Mouse (Mus musculus): ENCODE results near the gene Rab1b. TPM values are rescaled to one million over a fixed set of nuclear protein-coding genes. Genes with fewer than 3 reads are reported as not detected.

Rab1b gene
- polyA plus RNA-seq (2015; fragmentation: Nextera tagmentation; extraction: Ambion mirVana), result 213 and 238 TPM in 2 replicates

DNA sequence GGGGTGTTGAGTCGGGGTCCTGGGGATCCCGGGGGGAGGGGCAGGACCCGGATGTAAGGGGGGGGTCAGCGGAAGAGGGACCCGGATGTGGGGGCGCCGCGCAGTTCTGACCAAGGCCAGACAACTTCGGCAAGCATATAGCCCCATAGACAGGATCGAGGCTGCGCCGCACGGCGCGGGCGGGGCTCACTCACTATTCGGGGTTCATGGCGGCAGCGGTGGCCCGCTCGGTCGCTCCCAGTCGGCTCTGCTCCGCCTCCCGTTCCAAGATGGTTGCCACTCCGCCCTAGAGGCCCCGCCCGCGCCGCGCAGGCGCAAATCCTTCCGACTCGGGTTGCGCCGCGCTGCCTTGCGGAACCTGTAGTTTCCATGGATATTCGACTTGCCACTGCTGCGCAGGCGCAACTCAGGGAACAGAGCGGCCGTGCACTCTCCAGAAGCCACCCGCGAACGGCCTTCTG lies at the start of gene Rab1b:
Gene Rab1b, minus strand, starts transcription at position 342 of the 461 bp plus-strand sequence.

DNA sequence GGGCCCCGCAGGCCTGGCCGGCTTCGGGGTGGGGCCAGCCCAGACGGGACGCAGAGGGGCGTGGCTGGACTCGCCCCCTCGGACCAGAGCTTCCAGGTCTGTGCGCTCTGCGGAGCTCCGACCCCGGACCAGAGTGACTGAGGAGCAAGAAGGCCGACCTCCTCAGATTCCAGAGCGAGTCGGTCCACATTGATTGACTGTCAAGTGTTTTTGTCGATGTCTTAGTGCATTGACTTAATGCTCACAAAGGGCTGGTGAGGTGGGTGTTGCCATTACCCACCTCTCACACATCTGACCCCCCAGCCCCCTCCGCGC lies 11.5 kb upstream of the Rab1b start, which contains the start of gene Klc2:
Gene Klc2, minus strand, starts transcription at position 177 of the 315 bp plus-strand sequence.

DNA sequence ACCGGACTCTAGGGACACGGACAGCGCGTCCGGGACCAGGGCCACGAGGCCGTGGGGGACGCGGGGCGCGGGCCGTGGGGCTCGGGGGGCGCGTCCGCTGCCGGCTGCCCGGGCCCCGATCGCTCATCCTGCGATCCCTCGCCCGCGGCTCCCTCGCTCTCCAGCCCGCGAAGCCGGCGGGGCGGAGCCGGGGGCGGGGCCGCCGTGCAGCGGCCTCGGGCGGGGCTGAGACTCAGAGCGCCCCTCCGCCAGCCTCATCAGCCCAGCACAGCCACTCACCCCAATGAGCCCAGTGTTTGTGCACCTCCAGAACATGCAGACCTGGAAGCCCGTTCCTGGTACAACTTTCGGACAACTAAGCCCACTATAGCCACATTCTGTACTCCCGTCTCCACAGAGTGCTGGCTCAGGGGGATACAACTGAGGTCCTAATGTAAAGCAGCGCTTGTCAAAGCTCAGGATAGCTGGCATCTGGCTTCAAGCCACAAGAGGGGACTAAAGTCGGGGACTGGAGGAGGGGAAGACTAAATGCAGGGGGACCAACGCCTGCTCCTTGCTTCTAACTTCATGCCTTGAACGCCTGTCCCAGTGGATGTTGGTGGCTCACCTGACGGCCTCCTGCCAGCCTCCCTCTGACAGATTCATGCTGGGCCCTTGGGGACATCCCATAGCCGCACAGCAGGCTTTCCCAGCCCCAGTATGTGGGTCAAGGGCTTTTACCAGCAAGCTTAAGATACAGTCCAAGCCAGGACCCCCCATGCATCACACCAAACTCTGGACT lies 8.3 kb downstream of the Rab1b start, which contains the start of gene Cnih2:
Gene Cnih2, minus strand, starts transcription at position 159 of the 781 bp plus-strand sequence.

DNA sequence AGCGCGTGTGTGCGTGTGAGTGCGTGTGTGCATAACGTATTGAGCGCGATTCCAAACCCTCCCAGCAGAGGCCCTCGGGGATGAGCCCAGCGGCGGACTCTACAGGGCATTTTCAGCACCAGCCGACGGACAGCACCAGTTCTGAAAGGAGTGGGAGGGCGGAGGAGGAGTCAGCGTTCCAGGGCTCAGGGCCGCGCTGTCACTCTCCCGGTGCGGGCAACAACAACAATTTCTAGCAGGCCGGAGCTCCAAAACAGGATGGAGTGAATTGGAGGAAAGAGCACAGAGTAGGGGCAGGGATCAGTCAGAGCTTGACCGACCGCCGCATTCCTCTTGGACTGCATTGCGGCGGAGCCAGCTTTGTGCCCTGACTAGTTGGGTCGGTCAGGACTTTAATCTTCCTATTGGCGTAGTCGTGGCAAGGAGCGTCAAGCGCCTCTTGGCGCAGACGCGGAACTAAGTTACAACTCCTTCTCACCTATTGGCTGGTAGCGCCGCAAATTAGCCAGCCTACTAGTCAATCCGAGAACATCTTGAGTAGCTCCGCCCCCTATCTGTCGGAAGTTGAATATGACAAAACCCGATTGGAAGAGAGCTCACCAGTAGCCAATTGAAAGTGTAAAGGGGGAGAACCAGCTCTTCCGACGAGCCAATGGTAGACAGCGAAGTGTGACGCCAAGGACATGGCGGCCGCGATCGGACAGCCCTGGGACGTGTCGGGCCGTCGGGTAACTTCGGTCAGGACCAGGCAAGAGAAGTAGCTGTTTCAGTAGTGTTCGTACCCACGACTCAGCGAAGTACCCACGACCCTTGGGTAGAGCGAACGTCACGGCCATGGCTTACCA lies 18.8 kb downstream of the Rab1b start, which contains the start of gene Yif1a:
Gene Yif1a, plus strand, starts transcription at position 655 of the 845 bp plus-strand sequence.

DNA sequence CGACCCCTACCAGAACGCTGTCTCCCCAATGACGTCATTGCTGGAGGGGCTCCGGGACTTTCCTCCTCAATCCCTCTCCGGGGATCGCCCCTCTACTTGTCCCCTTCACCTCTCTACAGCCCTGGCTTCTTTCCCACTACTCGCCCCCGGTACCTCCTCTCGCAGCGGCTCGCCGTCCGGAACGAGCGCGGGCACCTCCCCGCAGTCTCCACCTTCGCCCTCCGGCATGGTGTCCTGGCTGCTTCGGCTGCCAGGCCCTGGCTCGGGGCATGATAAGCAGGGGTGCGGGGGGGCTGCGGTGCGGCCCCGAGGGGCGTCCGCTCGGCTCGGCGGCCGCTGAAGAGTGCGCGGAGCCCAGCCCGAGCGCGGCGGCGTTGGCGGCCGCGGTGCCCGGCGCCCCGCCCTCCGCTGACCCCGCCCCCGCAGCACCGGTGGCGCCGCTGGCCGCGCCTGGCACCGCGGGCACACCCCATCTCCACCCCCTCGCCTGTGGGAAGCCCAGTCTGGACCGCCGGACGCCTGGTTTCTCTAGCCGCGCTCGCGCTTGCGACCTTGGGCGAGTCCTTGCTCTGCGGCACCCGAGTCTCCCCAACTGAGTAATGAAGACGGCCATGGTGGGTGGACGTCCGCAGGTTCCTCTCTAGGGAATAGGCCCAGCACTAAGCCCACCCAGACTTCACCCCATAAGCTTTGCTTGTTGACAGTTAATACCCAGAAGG lies 21.6 kb downstream of the Rab1b start, which contains the start of gene Tmem151a:
Gene Tmem151a, minus strand, starts transcription at position 387 of the 719 bp plus-strand sequence.

DNA sequence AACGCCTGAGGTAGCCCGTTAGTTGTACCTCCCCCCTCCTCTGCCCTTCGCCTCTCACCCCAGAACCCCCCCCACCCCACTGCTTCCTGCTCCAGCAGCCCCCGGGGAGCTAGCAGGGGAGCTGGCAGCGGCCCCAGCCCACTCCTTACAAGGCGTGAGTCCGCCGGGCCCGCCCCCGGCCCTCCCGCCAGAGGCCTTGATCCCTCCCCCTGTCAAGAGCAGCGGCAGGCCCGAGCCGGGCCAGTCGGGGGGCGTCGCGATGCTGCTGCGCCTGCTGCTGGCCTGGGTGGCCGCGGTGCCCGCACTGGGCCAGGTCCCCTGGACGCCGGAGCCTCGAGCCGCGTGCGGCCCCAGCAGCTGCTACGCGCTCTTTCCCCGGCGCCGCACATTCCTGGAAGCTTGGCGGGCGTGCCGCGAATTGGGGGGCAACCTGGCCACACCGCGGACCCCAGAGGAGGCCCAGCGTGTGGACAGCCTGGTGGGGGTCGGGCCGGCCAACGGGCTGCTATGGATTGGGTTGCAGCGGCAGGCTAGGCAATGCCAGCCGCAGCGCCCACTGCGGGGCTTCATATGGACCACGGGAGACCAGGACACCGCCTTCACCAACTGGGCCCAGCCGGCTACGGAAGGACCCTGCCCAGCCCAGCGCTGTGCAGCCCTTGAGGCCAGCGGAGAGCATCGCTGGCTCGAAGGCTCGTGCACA lies 38.9 kb downstream of the Rab1b start, which contains the start of gene Cd248:
Gene Cd248, plus strand, starts transcription at position 212 of the 703 bp plus-strand sequence.

DNA sequence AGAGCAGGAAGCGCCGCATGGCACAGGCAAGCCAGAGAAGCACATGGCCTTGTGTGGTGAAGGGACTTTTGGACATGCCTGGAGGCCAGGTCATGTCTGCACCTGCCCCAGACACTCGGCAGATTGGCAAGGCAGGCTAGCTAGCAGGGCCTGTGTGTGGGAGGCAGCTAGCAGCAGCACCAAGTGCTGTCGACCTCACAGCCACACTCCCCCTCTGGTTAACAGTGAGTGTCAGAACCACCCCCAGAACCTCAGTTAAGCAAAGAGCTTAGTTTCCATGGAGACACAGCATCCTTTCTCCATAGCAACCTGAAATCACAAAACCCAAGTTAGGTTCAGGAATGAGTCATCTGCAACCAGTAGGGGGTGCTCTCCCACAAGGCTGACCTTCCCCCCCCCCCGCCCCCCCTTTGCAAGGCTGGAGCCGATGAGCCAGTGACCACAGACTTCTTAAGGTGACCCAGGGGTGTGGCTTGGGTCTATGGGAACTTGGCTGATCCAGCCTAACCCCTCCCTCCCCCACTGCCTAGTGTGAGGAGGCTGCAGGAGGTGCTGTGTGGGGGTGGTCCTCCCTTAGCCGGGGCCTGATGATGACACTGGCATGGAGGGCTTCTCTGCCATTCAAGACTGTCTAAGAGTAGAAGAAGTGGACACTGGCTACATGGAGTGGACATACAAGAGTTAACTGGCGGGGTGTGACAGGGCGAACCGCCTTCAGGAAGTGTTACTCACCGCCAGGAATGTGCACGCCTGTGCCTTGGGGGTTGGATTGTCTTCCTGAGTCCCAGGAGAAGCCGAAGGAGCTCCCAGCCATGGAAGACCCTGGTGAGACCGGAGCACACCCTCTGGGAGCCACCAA lies 56.6 kb downstream of the Rab1b start, which contains the start of gene Rin1:
Gene Rin1, plus strand, starts transcription at position 435 of the 859 bp plus-strand sequence.

Other genes with a start within 250 kb of the Rab1b start
- 2.4 and 3.2 TPM in 2 replicates for gene Actn3, start 229.2 kb downstream of the Rab1b start, polyA plus RNA-seq (2015; fragmentation: Nextera tagmentation; extraction: Ambion mirVana)
- gene Zdhhc24, start 228.4 kb downstream of the Rab1b start, polyA plus RNA-seq (2015; fragmentation: Nextera tagmentation; extraction: Ambion mirVana), result 12.5 and 14.8 TPM in 2 replicates
- gene Bbs1, start 200.4 kb downstream of the Rab1b start, polyA plus RNA-seq (2015; fragmentation: Nextera tagmentation; extraction: Ambion mirVana), result 3.5 and 4.2 TPM in 2 replicates
- 63.8 and 106 TPM in 2 replicates for gene Dpp3, start 178.8 kb downstream of the Rab1b start, polyA plus RNA-seq (2015; fragmentation: Nextera tagmentation; extraction: Ambion mirVana)
- 1.9 and 2.9 TPM in 2 replicates for gene Peli3, start 163.9 kb downstream of the Rab1b start, polyA plus RNA-seq (2015; fragmentation: Nextera tagmentation; extraction: Ambion mirVana)
- 136 and 156 TPM in 2 replicates for gene Mrpl11, start 144.9 kb downstream of the Rab1b start, polyA plus RNA-seq (2015; fragmentation: Nextera tagmentation; extraction: Ambion mirVana)
- 0.07 TPM in 1 of 2 replicates, not detected in the other for gene Npas4, start 116.8 kb downstream of the Rab1b start, polyA plus RNA-seq (2015; fragmentation: Nextera tagmentation; extraction: Ambion mirVana)
- 0.57 and 1.9 TPM in 2 replicates for gene Slc29a2, start 83.2 kb downstream of the Rab1b start, polyA plus RNA-seq (2015; fragmentation: Nextera tagmentation; extraction: Ambion mirVana)
- gene B4gat1, start 68.2 kb downstream of the Rab1b start, polyA plus RNA-seq (2015; fragmentation: Nextera tagmentation; extraction: Ambion mirVana), result 45.2 and 51.4 TPM in 2 replicates
- 0.20 and 1.6 TPM in 2 replicates for gene AC124502.3, start 68.2 kb downstream of the Rab1b start, polyA plus RNA-seq (2015; fragmentation: Nextera tagmentation; extraction: Ambion mirVana)
- 36.1 and 44.9 TPM in 2 replicates for gene Brms1, start 65.7 kb downstream of the Rab1b start, polyA plus RNA-seq (2015; fragmentation: Nextera tagmentation; extraction: Ambion mirVana)
- 1.1 and 1.5 TPM in 2 replicates for gene Rin1, start 56.6 kb downstream of the Rab1b start, polyA plus RNA-seq (2015; fragmentation: Nextera tagmentation; extraction: Ambion mirVana)
- gene Cd248, start 39.0 kb downstream of the Rab1b start, polyA plus RNA-seq (2015; fragmentation: Nextera tagmentation; extraction: Ambion mirVana), result 79.7 and 120 TPM in 2 replicates
- gene Tmem151a, start 21.5 kb downstream of the Rab1b start, polyA plus RNA-seq (2015; fragmentation: Nextera tagmentation; extraction: Ambion mirVana), result 6.4 and 9.5 TPM in 2 replicates
- 83.2 and 106 TPM in 2 replicates for gene Yif1a, start 18.5 kb downstream of the Rab1b start, polyA plus RNA-seq (2015; fragmentation: Nextera tagmentation; extraction: Ambion mirVana)
- gene Cnih2, start 8.6 kb downstream of the Rab1b start, polyA plus RNA-seq (2015; fragmentation: Nextera tagmentation; extraction: Ambion mirVana), result 19.6 and 30.8 TPM in 2 replicates
- 14.0 and 16.2 TPM in 2 replicates for gene Klc2, start 11.5 kb upstream of the Rab1b start, polyA plus RNA-seq (2015; fragmentation: Nextera tagmentation; extraction: Ambion mirVana)
- gene Pacs1, start 166.0 kb upstream of the Rab1b start, polyA plus RNA-seq (2015; fragmentation: Nextera tagmentation; extraction: Ambion mirVana), result 13.0 and 16.0 TPM in 2 replicates
- gene Sf3b2, start 188.4 kb upstream of the Rab1b start, polyA plus RNA-seq (2015; fragmentation: Nextera tagmentation; extraction: Ambion mirVana), result 149 and 197 TPM in 2 replicates
- gene Gal3st3, start 191.3 kb upstream of the Rab1b start, polyA plus RNA-seq (2015; fragmentation: Nextera tagmentation; extraction: Ambion mirVana), result 0.55 and 1.7 TPM in 2 replicates
- not detected in 2 replicates for gene Catsper1, start 228.7 kb upstream of the Rab1b start, polyA plus RNA-seq (2015; fragmentation: Nextera tagmentation; extraction: Ambion mirVana)
- 3.2 and 5.0 TPM in 2 replicates for gene Cst6, start 242.5 kb upstream of the Rab1b start, polyA plus RNA-seq (2015; fragmentation: Nextera tagmentation; extraction: Ambion mirVana)